Comparison of ENCODE assay signal across 8 mouse cellular contexts in the genomic region with DNA sequence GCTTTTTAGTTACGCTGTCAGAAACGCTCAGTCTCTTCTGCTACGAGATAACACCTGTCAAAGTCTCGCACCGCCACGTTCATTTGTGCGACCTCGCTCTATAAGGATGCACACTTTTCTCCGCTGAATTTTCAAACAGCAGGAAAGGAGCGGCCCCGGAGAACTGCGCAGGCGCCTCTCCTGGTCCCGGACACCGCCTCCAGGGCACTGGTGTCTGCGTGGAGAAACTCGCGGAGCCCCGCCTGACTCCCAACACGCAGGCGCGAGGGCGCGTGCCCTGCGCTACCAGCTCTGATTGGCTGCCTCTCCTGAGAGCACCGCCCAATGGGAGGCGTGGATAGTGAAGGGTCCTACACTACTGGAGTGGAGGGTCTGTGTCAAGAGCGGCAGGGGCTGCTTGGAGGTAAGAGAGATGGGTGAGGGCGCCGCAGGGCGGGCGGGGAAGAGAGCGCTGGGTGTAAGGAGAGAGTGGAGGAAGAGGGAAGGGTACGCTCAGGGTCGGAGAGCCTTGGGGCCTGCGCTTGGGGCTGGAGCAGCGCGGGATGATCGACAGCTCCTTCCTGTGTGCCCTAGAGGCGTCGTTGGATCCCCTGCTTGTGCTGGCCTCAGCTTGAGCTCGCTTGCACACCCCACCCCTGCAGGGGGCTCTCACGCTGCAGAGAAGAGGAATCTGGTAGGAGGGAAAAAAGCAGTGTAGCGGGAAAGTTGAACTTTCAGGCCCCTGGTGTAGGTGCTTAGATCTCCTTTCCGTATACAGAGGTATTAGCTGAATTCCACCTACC. TPM values are rescaled to one million over a fixed set of nuclear protein-coding genes. Genes with fewer than 3 reads are reported as not detected.
DNase-seq lines count a peak whose midpoint lies in the region; ATAC-seq and TF ChIP-seq lines count a peak whose summit lies in the region.

A gene (plus strand): TSS at position 324 of the 782 bp plus-strand sequence.

- no peaks in the 10 kb centered on the region for H3K27me3 ChIP-seq in Patski
- no peaks in the 10 kb centered on the region for H3K27me3 ChIP-seq in hindbrain, embryonic 14.5 days (ENCODE audit: control insufficient read depth, insufficient read depth, low read length)

- peak within 1 kb of the TSS; percentile 80 for H3K27ac ChIP-seq in hindbrain, embryonic 14.5 days

- H3K36me3 ChIP-seq in hindbrain, embryonic 14.5 days (replicated peaks; ENCODE audit: control insufficient read depth, insufficient read depth) = peaks cover 37% of the 10 kb centered on the region

- POLR2A ChIA-PET in Patski (lab: Charles Lee) = interaction anchor here (0.7 to 5.0 kb wide), 4 partner anchors 15 to 58 kb away, joined by 3 to 32 read pairs (median 3); a partner anchor contains a TSS

- H3K4me1 ChIP-seq in hindbrain, embryonic 14.5 days (replicated peaks; ENCODE audit: control insufficient read depth, insufficient read depth, low read length) = peaks cover 30% of the 10 kb centered on the region

- H3K9ac ChIP-seq in hindbrain, embryonic 14.5 days = peak within 1 kb of the TSS; percentile 77

- H3K9me3 ChIP-seq in hindbrain, embryonic 14.5 days (ENCODE audit: control insufficient read depth, low read length) = no peaks in the 10 kb centered on the region

- no peak for TF ChIP-seq CTCF in Patski (IDR thresholded peaks at IDR 0.05)

- whole genome bisulfite sequencing in hindbrain, embryonic 14.5 days = under 1% methylated on average over 42 of the region's 45 CpGs

- peak; percentile 81 for DNase-seq in Patski (ENCODE audit: low read depth, low spot score)
- DNase-seq in cerebellum, postnatal 14 days = peak; percentile 97 to 98
- peak; percentile 90 to 95 for DNase-seq in frontal cortex, postnatal 25 days (ENCODE audit: low spot score in 2 of 2)
- DNase-seq in hindbrain, embryonic 14.5 days (ENCODE audit: low spot score) = peak; percentile 98
- peak; percentile 96 to 99 for DNase-seq in layer of hippocampus, postnatal 36 days
- peak; percentile 99 for DNase-seq in lung, postnatal 36 days
- peak; percentile 99 for DNase-seq in retina, postnatal 1 day
- DNase-seq in urinary bladder, adult 18-20 months (ENCODE audit: low spot score in 2 of 2) = peak; percentile 94 to 98

- CTCF ChIA-PET in Patski (lab: Charles Lee) = interaction anchor here (1.3 to 1.8 kb wide), 4 partner anchors 11 to 188 kb away, joined by 3 to 6 read pairs (median 4); no protein-coding TSS in a partner anchor

- peak; percentile 78 for ATAC-seq in Patski
- peak; percentile 96 for ATAC-seq in hindbrain, embryonic 14.5 days (ENCODE audit: low FRiP score)

- H3K4me2 ChIP-seq in hindbrain, embryonic 14.5 days (replicated peaks) = peak within 1 kb of the TSS; percentile 94

- H3K4me3 ChIP-seq in hindbrain, embryonic 14.5 days (replicated peaks; ENCODE audit: low read length) = peak within 1 kb of the TSS; percentile 81

- in situ Hi-C loops in Patski (cut with MboI; ENCODE audit: low pct_unique_long_range_greater_than_20kb) = no loop called here

RNA-seq across cellular contexts. Expression of the gene that starts here (rescaled TPM):
- polyA plus RNA-seq in Patski (2021) = 7.6 TPM
- polyA plus RNA-seq in hindbrain, embryonic 14.5 days (2014; fragmentation: Nextera tagmentation; extraction: Ambion mirVana) = 2.4 and 2.5 TPM in 2 replicates
- 10 to 100 TPM; 11.6 to 12.5 TPM for total RNA-seq in layer of hippocampus, postnatal 36 days (2021)

Comparison
In these comparisons a context has a peak if more than half of its experiments do, and no peak if none do; other contexts are left out.
1. Peak in every context shown above with its lines: DNase-seq, ATAC-seq, H3K4me3 ChIP-seq and H3K27ac ChIP-seq.